Mouse (Mus musculus) forebrain, embryonic 14.5 days (tissue): ENCODE data around the gene Vmn2r102. TPM values are rescaled to one million over a fixed set of nuclear protein-coding genes. Genes with fewer than 3 reads are reported as not detected.

Experiments used
- ATAC-seq: fragments of 200-750 bp; cut with Nextera tagmentation; 2 replicates; pipeline ENCODE4 v1.8.0; 2017; ENCODE audit warnings: mild to moderate bottlenecking, moderate library complexity
- DNase-seq: peaks from one replicate; pipeline ENCODE4 v3.0.0-alpha.2; 2015; ENCODE audit warnings: low spot score
- H3K27ac ChIP-seq: fragments of 300-500 bp; sonication (generic); 2 replicates; pipeline ENCODE4 v1.5.1; 2014; ENCODE audit warnings: low read depth, mild to moderate bottlenecking, control low read depth, low read length, moderate library complexity
- H3K27me3 ChIP-seq: fragments of 300-500 bp; sonication (generic); replicated peaks from 2 replicates; pipeline ENCODE4 v1.6.1; 2014; ENCODE audit warnings: low read length, control low read depth, mixed read lengths; ENCODE audit not compliant: control insufficient read depth, insufficient read depth
- H3K36me3 ChIP-seq: fragments of 300-500 bp; sonication (generic); 2 replicates; pipeline ENCODE4 v1.6.1; 2014; ENCODE audit warnings: low read length, control low read depth; ENCODE audit not compliant: control insufficient read depth, insufficient read depth
- H3K4me1 ChIP-seq: fragments of 300-500 bp; sonication (generic); 2 replicates; pipeline ENCODE4 v1.6.1; 2014; ENCODE audit warnings: antibody characterized with exemption, low read length, control low read depth; ENCODE audit not compliant: control insufficient read depth, insufficient read depth
- H3K4me2 ChIP-seq: fragments of 300-500 bp; sonication (generic); 2 replicates; pipeline ENCODE4 v1.6.1; 2014; ENCODE audit warnings: mild to moderate bottlenecking, control low read depth, low read length
- H3K4me3 ChIP-seq: fragments of 300-500 bp; sonication (generic); 2 replicates; pipeline ENCODE4 v1.5.1; 2014; ENCODE audit warnings: low read depth, low read length, control low read depth
- H3K9ac ChIP-seq: fragments of 300-500 bp; sonication (generic); 2 replicates; pipeline ENCODE4 v1.6.1; 2014; ENCODE audit warnings: mild to moderate bottlenecking, low read length, control low read depth, moderate library complexity
- H3K9me3 ChIP-seq: fragments of 300-500 bp; sonication (generic); replicated peaks from 2 replicates; pipeline ENCODE4 v1.6.1; 2016; ENCODE audit warnings: low read length, control low read depth, mixed read lengths; ENCODE audit not compliant: control insufficient read depth
- WGBS: fragments of 180-500 bp; shearing (Covaris S2); extraction: QIAGEN DNeasy Blood & Tissue Kit; methylation state at CpG from one replicate; pipeline ENCODE4 v1.1.7; 2014; 5-methylcytosine and 5-hydroxymethylcytosine counted together
- polyA plus RNA-seq: library from polyadenylated mRNA; unstranded; fragments of >200 nt; fragmentation: Nextera tagmentation; extraction: Ambion mirVana; gene quantifications from 2 replicates; pipeline ENCODE4 v1.2.1, GENCODE M21; 2014

Vmn2r102 gene
- not detected in 2 replicates for polyA plus RNA-seq

- no peak within 1 kb of the TSS for H3K4me2 ChIP-seq
- no peaks in the 10 kb centered on the region for H3K36me3 ChIP-seq
- DNase-seq (no peak), ATAC-seq (no peak)
- H3K27ac ChIP-seq: no peak within 1 kb of the TSS
- WGBS: 71% methylated on average over 2 of the region's 2 CpGs
- no peak within 1 kb of the TSS for H3K9ac ChIP-seq
- no peaks in the 10 kb centered on the region for H3K9me3 ChIP-seq
- H3K4me3 ChIP-seq: no peak within 1 kb of the TSS
- H3K27me3 ChIP-seq: no peaks in the 10 kb centered on the region
- H3K4me1 ChIP-seq: no peaks in the 10 kb centered on the region
Measured at GRCm38 (mm10) chr17:19660028-19660427, at the start of gene Vmn2r102. Vmn2r102 (plus strand) TSS chr17:19660328.

GRCm38 (mm10) chr17:19629328-19629727 lies 30.8 kb upstream of the Vmn2r102 start:
- no peak for DNase-seq
- ATAC-seq: no peak
- H3K9me3 ChIP-seq: peaks cover 5% of the 10 kb centered on the region; the same call in 1 of the 2 replicates
- no peak overlapping the region for H3K4me2 ChIP-seq
- H3K4me1 ChIP-seq: no peaks in the 10 kb centered on the region
- H3K36me3 ChIP-seq: no peaks in the 10 kb centered on the region
- no peak overlapping the region for H3K4me3 ChIP-seq
- H3K9ac ChIP-seq: no peak overlapping the region
- WGBS: 91% methylated on average over 1 of the region's 1 CpGs
- H3K27ac ChIP-seq: no peak overlapping the region
- no peaks in the 10 kb centered on the region for H3K27me3 ChIP-seq

- H3K4me2 ChIP-seq: no peak overlapping the region
Measured at GRCm38 (mm10) chr17:19658447-19658846, 1.7 kb upstream of the Vmn2r102 start.

GRCm38 (mm10) chr17:19692062-19692461 lies 31.9 kb downstream of the Vmn2r102 start:
- DNase-seq (no peak), ATAC-seq (no peak)
- H3K27ac ChIP-seq: no peak overlapping the region
- H3K4me3 ChIP-seq: no peak overlapping the region
- no peak overlapping the region for H3K9ac ChIP-seq
- H3K9me3 ChIP-seq: peaks cover 14% of the 10 kb centered on the region; the same call in 1 of the 2 replicates
- H3K27me3 ChIP-seq: no peaks in the 10 kb centered on the region
- no peaks in the 10 kb centered on the region for H3K4me1 ChIP-seq
- no peaks in the 10 kb centered on the region for H3K36me3 ChIP-seq
- H3K4me2 ChIP-seq: no peak overlapping the region

More at GRCm38 (mm10) chr17:19658447-19658846, 1.7 kb upstream of the Vmn2r102 start:
- Histone ChIP-seq H3K9ac (no peak overlapping the region), H3K27ac (no peak overlapping the region), H3K27me3 (no peaks in the 10 kb centered on the region), H3K4me3 (no peak overlapping the region), H3K9me3 (no peaks in the 10 kb centered on the region), H3K36me3 (no peaks in the 10 kb centered on the region), H3K4me1 (no peaks in the 10 kb centered on the region)
- WGBS: 73% methylated on average over 3 of the region's 3 CpGs
- DNase-seq (no peak), ATAC-seq (no peak)

Other genes with a start within 250 kb of the Vmn2r102 start
- not detected in 2 replicates for gene Vmn2r100, start 155.6 kb upstream of the Vmn2r102 start, polyA plus RNA-seq
- not detected in 2 replicates for gene Vmn2r101, start 83.1 kb upstream of the Vmn2r102 start, polyA plus RNA-seq
- not detected in 2 replicates for gene Vmn2r103, start 113.0 kb downstream of the Vmn2r102 start, polyA plus RNA-seq